Mouse (Mus musculus) ES-Bruce4 (cell line): ENCODE measurements around the gene Sox12.

ENCODE experiments used
- CTCF ChIP-seq: IDR thresholded peaks from one replicate; pipeline ENCODE4 v1.8.1; 2011; ENCODE audit warnings: low read depth, low read length
- POLR2A ChIP-seq: IDR thresholded peaks from one replicate; pipeline ENCODE4 v1.8.1; 2011; ENCODE audit warnings: low read length; ENCODE audit not compliant: insufficient read depth

DNA sequence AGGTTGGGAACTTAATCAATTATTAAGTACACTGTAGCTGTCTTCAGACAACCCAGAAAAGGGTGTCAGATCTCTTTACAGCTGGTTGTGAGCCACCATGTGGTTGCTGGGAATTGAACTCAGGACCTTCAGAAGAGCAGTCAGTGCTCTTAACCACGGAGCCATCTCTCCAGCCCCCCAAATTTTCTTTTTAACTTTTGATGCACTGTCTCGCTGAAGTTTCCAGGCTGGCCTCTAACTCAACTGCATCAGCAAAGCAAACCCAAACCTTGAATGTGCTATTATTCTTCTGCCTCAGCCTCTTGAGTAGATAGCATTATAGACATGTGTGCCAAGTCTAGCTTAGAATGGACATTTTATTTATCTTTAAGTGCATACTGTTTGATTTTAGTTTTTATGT, 50.1 kb downstream of the Sox12 start:
- TF ChIP-seq CTCF (no peak), POLR2A (no peak)
